Mouse (Mus musculus): ENCODE data around the gene Adamtsl5. TPM values are rescaled to one million over a fixed set of nuclear protein-coding genes. Genes with fewer than 3 reads are reported as not detected.
"Not testable (repeated sequence)": the region's sequence is repeated elsewhere in the genome, so short reads cannot be mapped to it uniquely, and the experiment has no call there.

Gene Adamtsl5
- polyA plus RNA-seq, 2 experiments from 2014 or later: not detected

GRCm38 (mm10) chr10:80371983-80372382 lies 23.8 kb upstream of the Adamtsl5 start:
- ATAC-seq: no peak

GRCm38 (mm10) chr10:80371411-80371966 lies 23.3 kb upstream of the Adamtsl5 start:
- ATAC-seq: no peak

GRCm38 (mm10) chr10:80369995-80370747 lies 22.0 kb upstream of the Adamtsl5 start:
- ATAC-seq: no peak

GRCm38 (mm10) chr10:80368392-80368791 lies 20.2 kb upstream of the Adamtsl5 start:
- ATAC-seq: peak; percentile 48

GRCm38 (mm10) chr10:80367954-80368353 lies 19.7 kb upstream of the Adamtsl5 start:
- no peak for ATAC-seq

- ATAC-seq: no peak
Measured at GRCm38 (mm10) chr10:80365736-80366135, 17.5 kb upstream of the Adamtsl5 start.

GRCm38 (mm10) chr10:80363734-80364133 lies 15.5 kb upstream of the Adamtsl5 start:
- no peak for ATAC-seq

- no peak for ATAC-seq
Measured at GRCm38 (mm10) chr10:80357994-80358639, 9.9 kb upstream of the Adamtsl5 start.

GRCm38 (mm10) chr10:80357336-80357735 lies 9.1 kb upstream of the Adamtsl5 start:
- ATAC-seq: no peak

- no peak for ATAC-seq
Measured at GRCm38 (mm10) chr10:80356737-80357136, 8.5 kb upstream of the Adamtsl5 start.

- no peak for ATAC-seq
Measured at GRCm38 (mm10) chr10:80356001-80356682, 7.9 kb upstream of the Adamtsl5 start, which contains the start of gene Plk5. Gene Plk5, plus strand, starts transcription at chr10:80356459.

- ATAC-seq: no peak
Measured at GRCm38 (mm10) chr10:80355431-80355830, 7.2 kb upstream of the Adamtsl5 start.

- ATAC-seq: no peak
Measured at GRCm38 (mm10) chr10:80352727-80353126, 4.5 kb upstream of the Adamtsl5 start.

- ATAC-seq: no peak
Measured at GRCm38 (mm10) chr10:80351896-80352295, 3.7 kb upstream of the Adamtsl5 start.

GRCm38 (mm10) chr10:80350292-80350691 lies 2.1 kb upstream of the Adamtsl5 start:
- peak; percentile 78 for ATAC-seq

- no peak for ATAC-seq
Measured at GRCm38 (mm10) chr10:80348981-80349380, 769 bp upstream of the Adamtsl5 start.

- no peak for ATAC-seq
Measured at GRCm38 (mm10) chr10:80347514-80347967, 671 bp downstream of the Adamtsl5 start.

- ATAC-seq: not testable (repeated sequence)
Measured at GRCm38 (mm10) chr10:80345929-80346328, 2.3 kb downstream of the Adamtsl5 start.

GRCm38 (mm10) chr10:80345122-80345521 lies 3.1 kb downstream of the Adamtsl5 start:
- ATAC-seq: no peak

- ATAC-seq: no peak
Measured at GRCm38 (mm10) chr10:80344131-80344661, 4.0 kb downstream of the Adamtsl5 start.

GRCm38 (mm10) chr10:80343425-80343895 lies 4.8 kb downstream of the Adamtsl5 start:
- no peak for ATAC-seq

- ATAC-seq: peak; percentile 63
Measured at GRCm38 (mm10) chr10:80342749-80343424, 5.3 kb downstream of the Adamtsl5 start.

Data from CD4-positive, CD25-positive, alpha-beta regulatory T cell, adult 4 months (primary cell).